In genomic region chr7:133730324-133731191, GRCm38 (mm10) we compare ENCODE assay signal across 15 mouse cellular contexts. TPM values are rescaled to one million over a fixed set of nuclear protein-coding genes. Genes with fewer than 3 reads are reported as not detected.
DNase-seq lines count a peak whose midpoint lies in the region; ATAC-seq lines count a peak whose summit lies in the region.
"Had no signal": no experiment of that assay in that cellular context is flagged by ENCODE, and none has a peak within 500 bp of the region (broad histone marks: within the 10 kb centered on the region; RNA-seq: fewer than 3 reads in every experiment).

No protein-coding gene starts in this region.

- H3K4me1 ChIP-seq in hindbrain, embryonic 13.5 days (replicated peaks): no peaks in the 10 kb centered on the region; the same call in 1 of the 2 replicates
- no peaks in the 10 kb centered on the region for H3K4me1 ChIP-seq in hindbrain, embryonic 11.5 days (replicated peaks; ENCODE audit: control insufficient read depth, insufficient read depth, low read length)
- H3K4me1 ChIP-seq in heart, embryonic 14.5 days (ENCODE audit: control insufficient read depth in 2 of 2, insufficient read depth in 2 of 2, low read length in 2 of 2): peaks cover 27 to 51% of the 10 kb centered on the region in 2 experiments
- H3K4me1 ChIP-seq in midbrain, embryonic 13.5 days (replicated peaks): no peaks in the 10 kb centered on the region
- H3K4me1 ChIP-seq in forebrain, embryonic 12.5 days: no peaks in the 10 kb centered on the region
- H3K4me1 ChIP-seq: embryonic facial prominence, embryonic 12.5 days; limb, embryonic 15.5 days had no signal

- ATAC-seq in hindbrain, embryonic 13.5 days (ENCODE audit: low FRiP score): no peak
- ATAC-seq in hindbrain, embryonic 11.5 days (ENCODE audit: low FRiP score): no peak
- no peak for ATAC-seq in heart, embryonic 14.5 days (ENCODE audit: insufficient number of reproducible peaks, insufficient read depth, low FRiP score, low read depth)
- no peak for ATAC-seq in midbrain, embryonic 13.5 days
- ATAC-seq in forebrain, embryonic 12.5 days (ENCODE audit: low FRiP score): no peak
- ATAC-seq: forebrain, postnatal 0 days had no signal

- DNase-seq in hindbrain, embryonic 11.5 days (ENCODE audit: low spot score): no peak
- DNase-seq in Muller cell, postnatal 12 days (ENCODE audit: inconsistent ontology term): peak; percentile 89
- peak; percentile 82 for DNase-seq in brain, adult 2 months (ENCODE audit: low read depth, low spot score)
- no peak for DNase-seq in left cerebral cortex, adult 18-20 months (ENCODE audit: low spot score in 2 of 2)
- DNase-seq: forebrain, postnatal 0 days; kidney, adult 18-20 months; lung, postnatal 10 days; right cerebral cortex, postnatal 14 days had no signal

- no peak overlapping the region for H3K27ac ChIP-seq in hindbrain, embryonic 13.5 days
- no peak overlapping the region for H3K27ac ChIP-seq in hindbrain, embryonic 11.5 days (ENCODE audit: low read depth, low read length)
- H3K27ac ChIP-seq in heart, embryonic 14.5 days (replicated peaks in 1 of 2; ENCODE audit: control insufficient read depth in 1 of 2, insufficient read depth in 1 of 2, low read depth in 2 of 2, low read length in 2 of 2): peak overlapping the region; percentile 80 to 91
- no peak overlapping the region for H3K27ac ChIP-seq in midbrain, embryonic 13.5 days
- H3K27ac ChIP-seq in forebrain, embryonic 12.5 days: no peak overlapping the region
- H3K27ac ChIP-seq: embryonic facial prominence, embryonic 12.5 days; limb, embryonic 15.5 days had no signal

- H3K9me3 ChIP-seq in hindbrain, embryonic 13.5 days: no peaks in the 10 kb centered on the region
- no peaks in the 10 kb centered on the region for H3K9me3 ChIP-seq in hindbrain, embryonic 11.5 days (ENCODE audit: control insufficient read depth, low read length)
- no peaks in the 10 kb centered on the region for H3K9me3 ChIP-seq in heart, embryonic 14.5 days (ENCODE audit: control insufficient read depth, low read length)
- H3K9me3 ChIP-seq in midbrain, embryonic 13.5 days: no peaks in the 10 kb centered on the region
- H3K9me3 ChIP-seq in forebrain, embryonic 12.5 days: no peaks in the 10 kb centered on the region
- H3K9me3 ChIP-seq: embryonic facial prominence, embryonic 12.5 days; limb, embryonic 15.5 days had no signal

- H3K4me2 ChIP-seq in hindbrain, embryonic 13.5 days: no peak overlapping the region
- no peak overlapping the region for H3K4me2 ChIP-seq in hindbrain, embryonic 11.5 days (replicated peaks; ENCODE audit: low read depth, low read length)
- no peak overlapping the region for H3K4me2 ChIP-seq in heart, embryonic 14.5 days (ENCODE audit: low read length)
- no peak overlapping the region for H3K4me2 ChIP-seq in midbrain, embryonic 13.5 days (replicated peaks)
- H3K4me2 ChIP-seq in forebrain, embryonic 12.5 days: no peak overlapping the region
- H3K4me2 ChIP-seq: embryonic facial prominence, embryonic 12.5 days; limb, embryonic 15.5 days had no signal

- H3K4me3 ChIP-seq in hindbrain, embryonic 13.5 days: no peak overlapping the region
- H3K4me3 ChIP-seq in hindbrain, embryonic 11.5 days (ENCODE audit: low read depth, low read length): no peak overlapping the region
- H3K4me3 ChIP-seq in heart, embryonic 14.5 days (ENCODE audit: control insufficient read depth in 1 of 2, insufficient read depth in 1 of 2, low read depth in 1 of 2, low read length in 2 of 2): no peak overlapping the region
- no peak overlapping the region for H3K4me3 ChIP-seq in midbrain, embryonic 13.5 days (replicated peaks)
- H3K4me3 ChIP-seq in forebrain, embryonic 12.5 days (replicated peaks): no peak overlapping the region
- H3K4me3 ChIP-seq: embryonic facial prominence, embryonic 12.5 days; limb, embryonic 15.5 days had no signal

- peaks cover 19% of the 10 kb centered on the region for H3K36me3 ChIP-seq in hindbrain, embryonic 13.5 days
- H3K36me3 ChIP-seq in hindbrain, embryonic 11.5 days (ENCODE audit: control insufficient read depth, insufficient read depth, low read length): 0 out of 2 replicates have a peak, but pooled peaks cover 2% of the 10 kb centered on the region
- H3K36me3 ChIP-seq in heart, embryonic 14.5 days (ENCODE audit: control insufficient read depth, insufficient read depth, low read length): peaks cover 23% of the 10 kb centered on the region
- H3K36me3 ChIP-seq in midbrain, embryonic 13.5 days: peaks cover 41% of the 10 kb centered on the region
- peaks cover 57% of the 10 kb centered on the region for H3K36me3 ChIP-seq in forebrain, embryonic 12.5 days (replicated peaks)

- 88% methylated on average over 11 of the region's 11 CpGs for WGBS in hindbrain, embryonic 13.5 days
- WGBS in hindbrain, embryonic 11.5 days: 91% methylated on average over 11 of the region's 11 CpGs
- 42% methylated on average over 11 of the region's 11 CpGs for WGBS in heart, embryonic 14.5 days
- WGBS in midbrain, embryonic 13.5 days: 92% methylated on average over 11 of the region's 11 CpGs
- 91% methylated on average over 11 of the region's 11 CpGs for WGBS in forebrain, embryonic 12.5 days

- peak overlapping the region; percentile 35; the same call in 1 of the 2 replicates for H3K9ac ChIP-seq in hindbrain, embryonic 13.5 days
- no peak overlapping the region for H3K9ac ChIP-seq in hindbrain, embryonic 11.5 days (ENCODE audit: low read depth, low read length)
- peak overlapping the region; percentile 39 for H3K9ac ChIP-seq in heart, embryonic 14.5 days (ENCODE audit: low read length)
- no peak overlapping the region for H3K9ac ChIP-seq in midbrain, embryonic 13.5 days (replicated peaks)
- no peak overlapping the region for H3K9ac ChIP-seq in forebrain, embryonic 12.5 days
- H3K9ac ChIP-seq: embryonic facial prominence, embryonic 12.5 days; forebrain, postnatal 0 days; limb, embryonic 15.5 days had no signal

- no peaks in the 10 kb centered on the region for H3K27me3 ChIP-seq in hindbrain, embryonic 13.5 days
- no peaks in the 10 kb centered on the region for H3K27me3 ChIP-seq in hindbrain, embryonic 11.5 days (ENCODE audit: control insufficient read depth, insufficient read depth, low read length)
- no peaks in the 10 kb centered on the region for H3K27me3 ChIP-seq in heart, embryonic 14.5 days (ENCODE audit: control insufficient read depth, insufficient read depth, low read length)
- H3K27me3 ChIP-seq in midbrain, embryonic 13.5 days: no peaks in the 10 kb centered on the region
- no peaks in the 10 kb centered on the region for H3K27me3 ChIP-seq in forebrain, embryonic 12.5 days
- H3K27me3 ChIP-seq: embryonic facial prominence, embryonic 12.5 days; limb, embryonic 15.5 days had no signal

RNA-seq across cellular contexts. Expression of gene Uros, which starts 20.7 kb away (rescaled TPM):
- 55.6 and 56.8 TPM in 2 replicates for polyA plus RNA-seq in hindbrain, embryonic 13.5 days (2015; fragmentation: Nextera tagmentation; extraction: Ambion mirVana)
- polyA plus RNA-seq in hindbrain, embryonic 11.5 days (2014; fragmentation: Nextera tagmentation; extraction: Ambion mirVana): 39.5 and 42.8 TPM in 2 replicates
- 33.7 and 34.8 TPM in 2 replicates for polyA plus RNA-seq in heart, embryonic 14.5 days (2014; fragmentation: Nextera tagmentation; extraction: Ambion mirVana)
- 58.6 and 59.0 TPM in 2 replicates for polyA plus RNA-seq in midbrain, embryonic 13.5 days (2015; fragmentation: Nextera tagmentation; extraction: Ambion mirVana)
- 39.2 and 40.3 TPM in 2 replicates for polyA plus RNA-seq in forebrain, embryonic 12.5 days (2016; fragmentation: Nextera tagmentation; extraction: Ambion mirVana)
- 10 to 100 TPM; 16.1 to 18.1 TPM for total RNA-seq in left cerebral cortex, adult 18-20 months (2021)

RNA-seq across cellular contexts. Expression of gene Bccip, which starts 21.4 kb away (rescaled TPM):
- polyA plus RNA-seq in hindbrain, embryonic 13.5 days (2015; fragmentation: Nextera tagmentation; extraction: Ambion mirVana): 104 and 107 TPM in 2 replicates
- 160 TPM in 2 replicates for polyA plus RNA-seq in hindbrain, embryonic 11.5 days (2014; fragmentation: Nextera tagmentation; extraction: Ambion mirVana)
- polyA plus RNA-seq in heart, embryonic 14.5 days (2014; fragmentation: Nextera tagmentation; extraction: Ambion mirVana): 72.7 and 73.3 TPM in 2 replicates
- 110 TPM in 2 replicates for polyA plus RNA-seq in midbrain, embryonic 13.5 days (2015; fragmentation: Nextera tagmentation; extraction: Ambion mirVana)
- polyA plus RNA-seq in forebrain, embryonic 12.5 days (2016; fragmentation: Nextera tagmentation; extraction: Ambion mirVana): 160 and 161 TPM in 2 replicates
- 10 to 100 TPM; 61.7 to 64.5 TPM for total RNA-seq in left cerebral cortex, adult 18-20 months (2021)

RNA-seq across cellular contexts. Expression of gene Fank1, which starts 46.1 kb away (rescaled TPM):
- polyA plus RNA-seq in hindbrain, embryonic 13.5 days (2015; fragmentation: Nextera tagmentation; extraction: Ambion mirVana): 2.9 and 3.3 TPM in 2 replicates
- 2.2 and 2.9 TPM in 2 replicates for polyA plus RNA-seq in hindbrain, embryonic 11.5 days (2014; fragmentation: Nextera tagmentation; extraction: Ambion mirVana)
- not detected in 2 replicates for polyA plus RNA-seq in heart, embryonic 14.5 days (2014; fragmentation: Nextera tagmentation; extraction: Ambion mirVana)
- 2.7 and 3.8 TPM in 2 replicates for polyA plus RNA-seq in midbrain, embryonic 13.5 days (2015; fragmentation: Nextera tagmentation; extraction: Ambion mirVana)
- 1.5 TPM in 2 replicates for polyA plus RNA-seq in forebrain, embryonic 12.5 days (2016; fragmentation: Nextera tagmentation; extraction: Ambion mirVana)
- 1 to 10 TPM; 3.4 to 4.5 TPM for total RNA-seq in left cerebral cortex, adult 18-20 months (2021)
- total RNA-seq: heart, adult 18-20 months had no signal
- polyA plus RNA-seq: limb, embryonic 15.5 days had no signal

RNA-seq across cellular contexts. Expression of gene Mmp21, which starts 50.7 kb away (rescaled TPM):
- not detected in 2 replicates for polyA plus RNA-seq in hindbrain, embryonic 13.5 days (2015; fragmentation: Nextera tagmentation; extraction: Ambion mirVana)
- polyA plus RNA-seq in hindbrain, embryonic 11.5 days (2014; fragmentation: Nextera tagmentation; extraction: Ambion mirVana): not detected in 2 replicates
- 0.24 TPM in 1 of 2 replicates, not detected in the other for polyA plus RNA-seq in heart, embryonic 14.5 days (2014; fragmentation: Nextera tagmentation; extraction: Ambion mirVana)
- 0.17 TPM in 2 replicates for polyA plus RNA-seq in midbrain, embryonic 13.5 days (2015; fragmentation: Nextera tagmentation; extraction: Ambion mirVana)
- 0.10 TPM in 1 of 2 replicates, not detected in the other for polyA plus RNA-seq in forebrain, embryonic 12.5 days (2016; fragmentation: Nextera tagmentation; extraction: Ambion mirVana)
- total RNA-seq in left cerebral cortex, adult 18-20 months (2021): not detected
- total RNA-seq: forebrain, postnatal 0 days; heart, adult 18-20 months had no signal
- polyA plus RNA-seq: forebrain, postnatal 0 days; limb, embryonic 15.5 days had no signal

RNA-seq across cellular contexts. Expression of gene Dhx32, which starts 52.0 kb away (rescaled TPM):
- polyA plus RNA-seq in hindbrain, embryonic 13.5 days (2015; fragmentation: Nextera tagmentation; extraction: Ambion mirVana): 31.9 and 33.3 TPM in 2 replicates
- 43.7 and 48.8 TPM in 2 replicates for polyA plus RNA-seq in hindbrain, embryonic 11.5 days (2014; fragmentation: Nextera tagmentation; extraction: Ambion mirVana)
- polyA plus RNA-seq in heart, embryonic 14.5 days (2014; fragmentation: Nextera tagmentation; extraction: Ambion mirVana): 32.2 and 32.7 TPM in 2 replicates
- polyA plus RNA-seq in midbrain, embryonic 13.5 days (2015; fragmentation: Nextera tagmentation; extraction: Ambion mirVana): 45.8 and 46.9 TPM in 2 replicates
- 55.7 and 60.5 TPM in 2 replicates for polyA plus RNA-seq in forebrain, embryonic 12.5 days (2016; fragmentation: Nextera tagmentation; extraction: Ambion mirVana)
- 10 to 100 TPM; 34.4 to 36.4 TPM for total RNA-seq in left cerebral cortex, adult 18-20 months (2021)

Comparison
In these comparisons a context has a peak if more than half of its experiments do, and no peak if none do; other contexts are left out.
1. H3K9ac ChIP-seq: peak in hindbrain, embryonic 13.5 days (single experiment) and heart, embryonic 14.5 days (single experiment); none in hindbrain, embryonic 11.5 days (single experiment), midbrain, embryonic 13.5 days (single experiment) and forebrain, embryonic 12.5 days (single experiment).
2. H3K27ac ChIP-seq: peak in heart, embryonic 14.5 days (2 of 2); none in hindbrain, embryonic 13.5 days (single experiment), hindbrain, embryonic 11.5 days (single experiment), midbrain, embryonic 13.5 days (single experiment) and forebrain, embryonic 12.5 days (single experiment).
3. DNase-seq: peak in Muller cell, postnatal 12 days (single experiment) and brain, adult 2 months (single experiment); none in hindbrain, embryonic 11.5 days (single experiment) and left cerebral cortex, adult 18-20 months (0 of 2).